Mouse (Mus musculus): ENCODE results near the gene Mill2.

- TF ChIP-seq CTCF (IDR thresholded peaks at IDR 0.05; ENCODE audit: borderline replicate concordance, insufficient read depth, low read depth, low read length) (no peak), POLR2A (IDR thresholded peaks at IDR 0.05; ENCODE audit: borderline replicate concordance, insufficient read depth, low read length) (no peak)
Observed at GRCm38 (mm10) chr7:18883991-18884744, 44.4 kb downstream of the Mill2 start.
